Mouse (Mus musculus): ENCODE measurements at regions not wholly inside any gene's neighbourhood (a gene's known extent, or its start where the extent isn't known, plus 50 kb on each side); places are given as distances from the start of the nearest gene placed in this dataset.

DNA sequence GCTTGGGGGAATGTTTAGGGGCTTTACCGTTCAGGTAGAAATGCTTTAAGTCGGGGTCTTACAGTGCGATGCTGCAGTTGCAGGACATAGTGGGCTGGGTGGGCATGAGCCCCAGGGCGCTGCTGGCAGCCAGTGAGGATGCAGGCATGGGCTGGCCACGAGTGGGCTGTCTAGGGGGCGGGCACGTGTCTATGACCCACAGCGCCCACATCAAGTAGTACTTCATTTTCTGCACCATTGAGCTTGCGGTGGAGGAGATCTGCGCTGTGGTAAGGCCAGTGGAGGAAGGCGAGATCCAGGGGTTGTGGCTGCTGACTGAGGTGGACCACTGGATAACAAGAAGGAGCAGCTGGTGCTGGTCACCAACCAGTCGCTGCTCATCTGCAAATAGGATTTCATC lies 52.4 kb upstream of the Olfr291 start:
- Histone ChIP-seq H3K27me3 (ENCODE audit: control insufficient read depth) (no peaks in the 10 kb centered on the region), H3K36me3 (ENCODE audit: control insufficient read depth) (no peaks in the 10 kb centered on the region), H3K4me3 (replicated peaks) (no peak overlapping the region), H3K4me1 (ENCODE audit: control insufficient read depth) (no peaks in the 10 kb centered on the region), H3K9me3 (ENCODE audit: control insufficient read depth, low read length) (no peaks in the 10 kb centered on the region)
- TF ChIP-seq GATA1 (IDR thresholded peaks at IDR 0.05; ENCODE audit: low read length) (no peak), TAL1 (IDR thresholded peaks at IDR 0.05; ENCODE audit: low read length) (no peak)

DNA sequence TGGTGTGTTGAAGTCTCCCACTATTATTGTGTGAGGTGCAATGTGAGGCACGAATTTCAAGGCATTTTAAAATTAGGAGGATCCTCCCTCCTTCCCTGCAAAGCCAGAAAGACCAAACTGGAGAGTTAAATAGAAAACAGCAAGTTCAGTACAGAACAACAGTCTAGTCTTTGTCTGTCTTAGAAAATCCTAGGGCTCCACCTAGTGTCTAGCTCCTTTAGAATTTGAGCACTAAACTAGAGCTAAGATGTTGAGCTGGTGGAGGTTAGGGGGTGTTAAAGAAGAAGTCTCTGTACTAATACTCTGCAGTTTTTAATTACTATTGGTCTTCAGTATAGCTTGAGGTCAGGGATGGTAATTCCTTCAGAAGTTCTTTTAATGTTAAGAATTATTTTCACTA lies 58.7 kb upstream of the Olfr291 start:
- Histone ChIP-seq H3K9me3 (ENCODE audit: control insufficient read depth, low read length) (no peaks in the 10 kb centered on the region), H3K36me3 (ENCODE audit: control insufficient read depth) (no peaks in the 10 kb centered on the region), H3K4me3 (replicated peaks) (no peak overlapping the region), H3K4me1 (ENCODE audit: control insufficient read depth) (no peaks in the 10 kb centered on the region), H3K27me3 (ENCODE audit: control insufficient read depth) (no peaks in the 10 kb centered on the region)
- TF ChIP-seq TAL1 (IDR thresholded peaks at IDR 0.05; ENCODE audit: low read length) (no peak), GATA1 (IDR thresholded peaks at IDR 0.05; ENCODE audit: low read length) (no peak)

DNA sequence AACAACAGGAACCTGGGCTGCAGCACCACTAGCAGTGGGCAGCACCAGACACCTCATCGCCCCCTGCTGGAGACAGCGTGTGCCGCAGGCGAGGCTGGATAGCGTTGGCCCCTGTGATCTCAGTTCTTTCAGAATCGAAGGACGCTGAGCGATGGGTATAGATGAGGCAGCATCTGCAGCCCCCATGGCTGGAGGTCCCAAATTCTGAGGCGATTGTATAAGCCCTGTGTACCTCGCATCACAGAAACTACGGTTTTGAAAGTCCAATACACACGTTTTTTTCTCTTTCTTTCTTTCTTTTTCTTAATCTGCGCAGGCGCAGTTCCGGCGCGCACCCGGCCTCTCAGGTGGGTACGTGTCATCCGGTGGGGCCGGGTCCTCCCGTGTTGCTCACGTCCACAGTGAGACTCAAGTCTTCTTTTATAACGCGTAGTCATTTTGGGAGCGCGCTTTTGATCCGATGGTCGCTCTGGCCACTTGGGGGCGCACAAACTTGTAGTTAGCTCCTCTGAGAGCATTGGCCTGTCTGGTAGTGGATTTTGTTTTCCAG lies 74.0 kb upstream of the Olfr291 start:
- no peaks in the 10 kb centered on the region for H3K36me3 ChIP-seq (ENCODE audit: control insufficient read depth)
- H3K4me1 ChIP-seq (ENCODE audit: control insufficient read depth) = peaks cover 10% of the 10 kb centered on the region
- H3K9me3 ChIP-seq (ENCODE audit: control insufficient read depth, low read length) = no peaks in the 10 kb centered on the region
- H3K27me3 ChIP-seq (ENCODE audit: control insufficient read depth) = no peaks in the 10 kb centered on the region
- H3K4me3 ChIP-seq (replicated peaks) = peak overlapping the region; percentile 84
- TF ChIP-seq TAL1 (IDR thresholded peaks at IDR 0.05; ENCODE audit: low read length) (no peak), GATA1 (IDR thresholded peaks at IDR 0.05; ENCODE audit: low read length) (no peak)

DNA sequence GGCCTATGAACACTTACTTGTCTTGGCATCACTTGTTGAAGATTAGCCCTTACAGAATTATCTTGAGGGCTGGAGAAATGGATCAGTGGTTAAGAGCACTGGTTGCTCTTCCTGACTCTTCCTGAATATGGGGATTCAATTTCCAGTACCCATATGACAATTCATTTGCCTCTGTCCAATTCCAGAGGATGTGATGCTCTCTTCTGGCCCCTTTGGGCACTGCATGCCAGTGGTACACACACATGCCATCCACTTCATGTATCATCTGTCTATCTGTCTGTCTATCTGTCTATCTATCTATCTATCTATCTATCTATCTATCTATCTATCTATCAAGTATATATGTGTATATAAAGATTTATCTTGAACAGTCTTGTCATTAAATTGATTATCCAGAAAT lies 75.7 kb upstream of the Olfr291 start:
- TF ChIP-seq GATA1 (IDR thresholded peaks at IDR 0.05; ENCODE audit: low read length) (no peak), TAL1 (IDR thresholded peaks at IDR 0.05; ENCODE audit: low read length) (no peak)
- no peaks in the 10 kb centered on the region for H3K36me3 ChIP-seq (ENCODE audit: control insufficient read depth)
- H3K4me3 ChIP-seq (replicated peaks) = no peak overlapping the region
- H3K9me3 ChIP-seq (ENCODE audit: control insufficient read depth, low read length) = no peaks in the 10 kb centered on the region
- H3K27me3 ChIP-seq (ENCODE audit: control insufficient read depth) = no peaks in the 10 kb centered on the region
- H3K4me1 ChIP-seq (ENCODE audit: control insufficient read depth) = peaks cover 10% of the 10 kb centered on the region

DNA sequence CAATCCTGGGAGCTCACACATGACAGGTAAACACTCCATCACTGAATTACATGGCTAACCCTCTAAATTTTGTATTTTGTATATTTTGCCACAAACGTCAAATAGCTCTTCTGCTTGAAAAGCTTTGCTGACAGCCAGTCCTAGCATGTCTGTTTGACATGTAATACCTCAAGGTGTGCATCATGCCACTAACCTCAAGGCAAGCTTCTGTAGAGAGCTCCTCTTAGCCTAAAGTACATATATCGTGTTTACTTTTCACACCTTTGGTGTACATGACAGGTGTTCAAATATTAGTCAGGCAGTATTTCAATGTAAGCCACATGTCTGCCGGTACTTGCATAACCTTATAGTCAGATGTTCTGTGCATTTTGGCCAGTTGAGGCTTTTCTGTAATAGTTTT lies 66.5 kb upstream of the Zfand6 start:
- Histone ChIP-seq H3K36me3 (ENCODE audit: control insufficient read depth) (no peaks in the 10 kb centered on the region), H3K27me3 (ENCODE audit: control insufficient read depth) (peaks cover 23% of the 10 kb centered on the region), H3K4me3 (replicated peaks) (no peak overlapping the region), H3K4me1 (ENCODE audit: control insufficient read depth) (no peaks in the 10 kb centered on the region), H3K9me3 (ENCODE audit: control insufficient read depth, low read length) (no peaks in the 10 kb centered on the region)
- TF ChIP-seq GATA1 (IDR thresholded peaks at IDR 0.05; ENCODE audit: low read length) (no peak), TAL1 (IDR thresholded peaks at IDR 0.05; ENCODE audit: low read length) (no peak)

DNA sequence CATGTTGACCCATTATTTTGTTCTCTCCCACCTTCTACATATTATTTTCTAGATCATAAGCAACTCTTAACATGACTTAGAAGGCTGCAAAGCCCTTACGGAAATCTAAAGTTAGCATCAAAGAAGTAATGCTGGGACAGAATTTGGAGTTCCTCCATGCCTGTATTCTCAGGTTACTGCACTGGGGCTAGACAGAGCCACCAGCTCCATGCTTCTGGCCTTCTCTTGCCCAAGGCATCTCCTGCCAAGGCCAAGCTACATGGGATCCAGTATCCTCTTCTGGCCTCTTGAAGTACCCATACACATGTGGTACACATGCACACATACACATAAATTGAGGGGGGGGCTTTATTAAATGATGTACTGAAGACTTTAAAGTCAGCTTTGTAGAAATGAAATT lies 63.6 kb upstream of the Zfand6 start:
- TF ChIP-seq GATA1 (IDR thresholded peaks at IDR 0.05; ENCODE audit: low read length) = no peak
- TF ChIP-seq TAL1 (IDR thresholded peaks at IDR 0.05; ENCODE audit: low read length) = no peak
- H3K27me3 ChIP-seq (ENCODE audit: control insufficient read depth) = peaks cover 37% of the 10 kb centered on the region

DNA sequence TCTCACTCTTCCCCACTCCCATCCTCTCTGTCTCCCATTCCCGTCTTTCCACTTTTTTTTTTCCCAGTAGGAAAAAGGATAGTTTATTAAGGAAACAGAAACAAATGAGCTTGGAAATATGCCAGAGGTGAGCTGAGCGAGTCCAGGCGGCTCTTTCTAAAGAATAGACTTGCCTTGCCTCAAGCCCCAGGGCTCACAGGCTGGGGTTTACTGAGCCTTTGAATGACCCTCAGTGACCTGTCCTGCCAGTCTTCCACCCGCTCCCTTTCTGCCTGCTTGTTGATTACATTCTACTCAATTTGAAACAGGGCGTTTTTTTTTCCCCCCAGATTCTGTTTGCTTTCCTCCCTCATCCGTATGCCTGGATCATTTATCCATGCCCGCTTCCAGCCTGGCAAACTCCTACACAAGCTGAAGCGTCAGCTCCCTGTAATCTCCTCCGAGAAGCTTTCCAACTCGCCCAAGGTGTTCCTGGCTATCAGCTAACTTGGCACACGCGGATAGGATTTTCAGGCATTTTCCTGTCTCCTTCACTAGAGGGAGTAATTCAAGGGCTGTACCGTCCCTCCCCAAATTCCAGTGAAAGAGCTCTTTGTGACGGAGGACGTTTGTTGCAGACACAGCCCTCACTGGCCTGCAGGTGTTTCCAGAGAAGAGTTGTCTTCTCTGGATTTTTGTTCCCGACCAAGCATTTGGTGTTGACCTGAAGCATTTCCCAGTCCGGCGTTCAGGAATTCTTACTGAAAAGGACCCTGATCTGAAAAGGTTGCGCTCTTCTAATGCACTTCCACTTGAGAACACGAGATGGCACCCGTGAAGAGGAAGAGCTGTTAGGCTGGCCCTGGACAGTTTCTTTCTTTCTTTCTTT lies 59.9 kb upstream of the Zfand6 start:
- no peak for TF ChIP-seq TAL1 (IDR thresholded peaks at IDR 0.05; ENCODE audit: low read length)
- TF ChIP-seq GATA1 (IDR thresholded peaks at IDR 0.05; ENCODE audit: low read length) = no peak
- H3K36me3 ChIP-seq (ENCODE audit: control insufficient read depth) = no peaks in the 10 kb centered on the region
- H3K27me3 ChIP-seq (ENCODE audit: control insufficient read depth) = peaks cover 53% of the 10 kb centered on the region
- peak overlapping the region; percentile 51 for H3K4me3 ChIP-seq (replicated peaks)
- H3K9me3 ChIP-seq (ENCODE audit: control insufficient read depth, low read length) = no peaks in the 10 kb centered on the region
- H3K4me1 ChIP-seq (ENCODE audit: control insufficient read depth) = peaks cover 23% of the 10 kb centered on the region

More for the DNA sequence above, 63.6 kb upstream of the Zfand6 start:
- Histone ChIP-seq H3K4me1 (ENCODE audit: control insufficient read depth) (peaks cover 7% of the 10 kb centered on the region), H3K4me3 (replicated peaks) (no peak overlapping the region), H3K36me3 (ENCODE audit: control insufficient read depth) (no peaks in the 10 kb centered on the region), H3K9me3 (ENCODE audit: control insufficient read depth, low read length) (no peaks in the 10 kb centered on the region)

DNA sequence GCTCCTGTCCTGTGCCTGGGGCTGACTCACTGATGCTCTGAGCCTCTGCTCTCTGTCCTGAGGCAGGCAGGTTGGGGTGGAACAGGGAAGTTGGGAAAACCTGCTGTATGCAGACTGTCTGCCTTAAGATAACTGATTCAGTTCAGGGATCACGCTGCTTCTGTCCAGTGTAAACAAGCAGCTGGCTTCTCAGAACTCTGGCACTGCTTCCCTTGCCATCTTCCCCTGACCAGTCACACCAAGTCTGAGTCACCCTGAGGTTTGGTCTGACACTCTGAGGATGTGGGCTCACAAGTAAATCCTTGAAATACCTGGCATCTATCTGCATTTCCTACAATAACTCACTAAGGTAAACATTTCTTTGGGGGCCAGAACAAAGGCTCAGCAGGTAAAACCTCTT lies 58.1 kb upstream of the Zfand6 start:
- peaks cover 23% of the 10 kb centered on the region for H3K4me1 ChIP-seq (ENCODE audit: control insufficient read depth)
- no peaks in the 10 kb centered on the region for H3K36me3 ChIP-seq (ENCODE audit: control insufficient read depth)
- peaks cover 45% of the 10 kb centered on the region for H3K27me3 ChIP-seq (ENCODE audit: control insufficient read depth)
- TF ChIP-seq TAL1 (IDR thresholded peaks at IDR 0.05; ENCODE audit: low read length) (no peak), GATA1 (IDR thresholded peaks at IDR 0.05; ENCODE audit: low read length) (no peak)
- H3K9me3 ChIP-seq (ENCODE audit: control insufficient read depth, low read length) = no peaks in the 10 kb centered on the region
- no peak overlapping the region for H3K4me3 ChIP-seq (replicated peaks)

DNA sequence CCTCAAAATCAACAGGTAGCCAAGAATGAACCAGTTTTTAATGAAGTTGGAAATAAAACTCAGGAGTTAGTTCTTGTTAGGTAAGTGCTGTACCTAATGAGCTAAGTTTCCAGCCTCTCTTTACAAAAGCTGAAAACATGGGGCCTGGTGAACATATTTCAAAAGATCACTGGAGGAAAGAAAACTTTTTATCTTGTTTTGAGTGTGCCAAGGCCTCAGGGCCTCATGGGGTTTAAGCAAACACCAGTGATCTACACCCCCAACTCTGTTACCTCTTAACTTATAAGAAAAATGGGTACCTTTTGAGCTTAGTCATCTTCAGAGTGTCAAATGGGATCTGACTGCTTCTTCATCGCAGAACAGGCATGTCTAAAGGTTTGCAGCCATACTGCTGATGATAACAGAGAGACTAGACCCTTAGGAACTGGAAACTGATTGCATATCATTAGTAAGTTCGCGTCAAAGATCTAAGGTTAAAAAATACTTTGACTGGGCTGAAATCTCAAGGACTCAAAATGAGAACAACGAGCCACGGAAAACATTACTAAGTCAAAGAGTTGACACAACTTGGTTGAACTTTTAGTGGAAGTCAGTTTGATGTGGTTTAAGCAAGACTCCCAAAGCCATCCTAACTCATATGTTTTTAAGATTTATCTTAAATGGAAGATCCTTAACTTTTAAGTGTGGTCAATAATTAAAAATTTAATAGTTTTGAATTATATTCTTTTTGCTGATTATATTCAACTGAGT lies 54.7 kb upstream of the Zfand6 start:
- H3K27me3 ChIP-seq (ENCODE audit: control insufficient read depth) = peaks cover 45% of the 10 kb centered on the region
- TF ChIP-seq GATA1 (IDR thresholded peaks at IDR 0.05; ENCODE audit: low read length) (no peak), TAL1 (IDR thresholded peaks at IDR 0.05; ENCODE audit: low read length) (no peak)
- H3K9me3 ChIP-seq (ENCODE audit: control insufficient read depth, low read length) = no peaks in the 10 kb centered on the region
- H3K4me3 ChIP-seq (replicated peaks) = no peak overlapping the region
- H3K4me1 ChIP-seq (ENCODE audit: control insufficient read depth) = peaks cover 24% of the 10 kb centered on the region
- no peaks in the 10 kb centered on the region for H3K36me3 ChIP-seq (ENCODE audit: control insufficient read depth)
